Mouse (Mus musculus): ENCODE data around the gene Fam43a. TPM values are rescaled to one million over a fixed set of nuclear protein-coding genes. Genes with fewer than 3 reads are reported as not detected.

The Fam43a gene
- polyA plus RNA-seq, 1 experiment from 2014 or later: 13.0 TPM

DNA sequence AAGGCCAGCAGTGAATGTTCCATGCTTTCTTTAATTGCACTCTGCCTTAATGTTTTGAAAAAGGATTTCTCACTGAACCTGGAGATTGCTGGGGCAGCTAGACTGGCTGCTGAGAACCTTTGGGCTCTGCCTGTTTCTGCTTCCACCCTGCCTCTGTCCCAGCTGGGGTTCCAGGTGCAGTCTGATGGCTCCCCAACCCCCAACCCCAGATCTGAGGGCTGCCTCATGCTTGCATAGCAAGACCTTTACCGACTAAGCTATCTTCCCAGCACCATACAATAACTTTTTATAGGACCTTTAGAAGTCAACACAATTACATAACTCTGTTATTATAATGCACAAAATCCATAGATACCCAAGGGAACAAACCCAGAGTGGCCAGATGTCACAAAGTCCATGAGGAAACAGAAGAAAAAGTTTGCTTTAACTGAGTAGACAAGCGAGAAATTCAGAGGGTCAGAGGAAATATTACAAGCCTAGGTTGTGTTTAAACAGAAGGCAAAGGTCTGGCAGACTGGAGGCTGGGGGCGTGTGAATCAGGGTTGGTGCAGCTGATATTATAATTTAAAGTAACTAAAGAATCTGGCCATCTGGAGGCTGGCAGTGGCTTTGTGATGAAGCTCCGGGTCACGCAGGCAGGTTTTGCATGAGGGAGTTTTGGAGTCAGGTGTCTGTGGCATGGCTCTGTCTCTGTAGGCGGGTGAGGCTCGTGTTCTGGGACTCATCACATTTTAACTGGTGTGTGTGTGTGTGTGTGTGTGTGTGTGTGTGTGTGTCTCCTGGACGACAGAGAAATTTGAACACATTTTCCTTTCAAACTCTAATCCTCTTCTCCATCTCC is 34.6 kb downstream of the Fam43a start:
- no peak for DNase-seq
- H3K36me3 ChIP-seq (ENCODE audit: insufficient read depth): no peaks in the 10 kb centered on the region

DNA sequence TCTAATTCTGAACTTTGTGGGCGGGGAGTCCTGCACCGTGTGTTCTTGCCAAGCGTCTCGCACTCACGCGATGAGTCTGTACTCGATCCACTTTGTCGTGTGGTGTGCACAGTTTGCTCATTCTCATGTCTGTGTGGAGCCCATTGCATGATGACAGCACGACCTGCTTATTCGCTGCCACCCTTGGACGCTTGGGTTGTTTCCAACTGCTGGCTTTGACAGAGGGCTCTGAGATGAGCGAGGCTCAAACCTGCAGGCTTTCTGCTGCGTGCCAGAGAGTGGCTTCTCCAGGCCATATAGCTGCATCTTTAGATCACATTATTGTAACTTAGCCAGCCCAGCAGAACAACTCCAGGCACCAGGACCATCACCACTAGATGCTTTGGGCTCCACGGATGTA is 39.1 kb downstream of the Fam43a start:
- peaks cover 3% of the 10 kb centered on the region; the same call in 1 of the 2 replicates for H3K9me3 ChIP-seq (ENCODE audit: low read depth, low read length)
- no peak for TF ChIP-seq CTCF (IDR thresholded peaks at IDR 0.05; ENCODE audit: low read depth)
- H3K36me3 ChIP-seq (ENCODE audit: insufficient read depth): no peaks in the 10 kb centered on the region
- H3K9ac ChIP-seq: no peak overlapping the region
- no peak overlapping the region for H3K4me3 ChIP-seq (ENCODE audit: low read depth, low read length)
- ATAC-seq (ENCODE audit: insufficient read depth) (no peak), DNase-seq (no peak)
- no peaks in the 10 kb centered on the region for H3K27me3 ChIP-seq (ENCODE audit: insufficient read depth, low read length)
- H3K4me2 ChIP-seq: no peak overlapping the region
- H3K27ac ChIP-seq (ENCODE audit: low read depth): no peak overlapping the region
- 92% methylated on average over 14 of the region's 14 CpGs for WGBS
- no peaks in the 10 kb centered on the region for H3K4me1 ChIP-seq (ENCODE audit: insufficient read depth)

More for the DNA sequence above, 34.6 kb downstream of the Fam43a start:
- H3K4me2 ChIP-seq: no peak overlapping the region
- H3K9me3 ChIP-seq (ENCODE audit: low read depth, low read length): no peaks in the 10 kb centered on the region
- H3K27me3 ChIP-seq (ENCODE audit: insufficient read depth, low read length): no peaks in the 10 kb centered on the region
- no peak for TF ChIP-seq CTCF (IDR thresholded peaks at IDR 0.05; ENCODE audit: low read depth)
- no peak overlapping the region for H3K9ac ChIP-seq
- H3K4me3 ChIP-seq (ENCODE audit: low read depth, low read length): no peak overlapping the region
- 54% methylated on average over 8 of the region's 8 CpGs for WGBS
- ATAC-seq (ENCODE audit: insufficient read depth): no peak
- no peaks in the 10 kb centered on the region for H3K4me1 ChIP-seq (ENCODE audit: insufficient read depth)
- no peak overlapping the region for H3K27ac ChIP-seq (ENCODE audit: low read depth)

DNA sequence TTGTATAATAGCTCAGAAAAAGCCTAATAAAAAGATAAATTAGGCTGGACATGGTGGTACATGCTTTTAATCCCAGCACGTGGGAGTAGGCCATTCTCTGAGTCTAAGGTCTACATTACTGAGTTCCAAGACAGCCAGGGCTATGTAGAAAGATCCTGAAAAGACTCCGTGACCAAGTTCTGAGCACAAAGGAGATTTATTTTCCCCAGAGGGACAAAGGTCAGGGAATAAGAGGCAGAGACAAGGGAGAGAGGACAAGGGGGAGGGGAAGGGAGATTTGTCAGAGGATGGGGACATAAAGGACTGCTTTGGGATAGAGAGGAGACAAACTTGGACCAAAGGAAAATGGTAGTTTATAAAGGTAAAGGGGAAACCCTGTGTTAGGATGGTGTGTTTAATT is 41.1 kb downstream of the Fam43a start:
- Histone ChIP-seq H3K36me3 (ENCODE audit: insufficient read depth) (no peaks in the 10 kb centered on the region), H3K4me1 (ENCODE audit: insufficient read depth) (no peaks in the 10 kb centered on the region), H3K27ac (ENCODE audit: low read depth) (no peak overlapping the region), H3K9me3 (ENCODE audit: low read depth, low read length) (peaks cover 3% of the 10 kb centered on the region; the same call in 1 of the 2 replicates), H3K4me2 (no peak overlapping the region), H3K9ac (no peak overlapping the region), H3K27me3 (ENCODE audit: insufficient read depth, low read length) (no peaks in the 10 kb centered on the region), H3K4me3 (ENCODE audit: low read depth, low read length) (no peak overlapping the region)
- WGBS: 58% methylated on average over 2 of the region's 2 CpGs
- no peak for DNase-seq
- TF ChIP-seq CTCF (IDR thresholded peaks at IDR 0.05; ENCODE audit: low read depth): no peak
- no peak for ATAC-seq (ENCODE audit: insufficient read depth)

DNA sequence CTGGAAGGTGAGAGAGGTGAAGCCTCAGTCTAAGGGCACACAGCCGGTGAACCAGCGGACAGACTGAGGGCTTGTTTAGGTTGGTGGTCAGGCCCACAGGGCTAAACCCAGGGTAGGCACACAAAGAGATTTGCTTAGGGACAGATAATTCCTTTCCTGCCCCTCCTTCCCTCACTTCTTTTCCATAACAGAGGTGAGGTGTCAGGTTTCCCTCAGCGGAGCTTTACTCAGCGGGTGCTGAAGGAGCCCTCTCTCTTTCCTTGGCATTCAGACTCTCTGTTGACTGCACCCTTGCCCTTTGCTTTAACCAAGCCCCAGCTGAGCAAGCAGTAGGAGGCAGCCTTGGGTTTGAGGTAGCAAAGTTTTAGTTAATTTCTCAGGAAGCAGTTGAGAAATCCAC is 41.9 kb downstream of the Fam43a start:
- Histone ChIP-seq H3K9me3 (ENCODE audit: low read depth, low read length) (peaks cover 3% of the 10 kb centered on the region; the same call in 1 of the 2 replicates), H3K4me3 (ENCODE audit: low read depth, low read length) (no peak overlapping the region), H3K4me1 (ENCODE audit: insufficient read depth) (no peaks in the 10 kb centered on the region), H3K9ac (no peak overlapping the region), H3K36me3 (ENCODE audit: insufficient read depth) (no peaks in the 10 kb centered on the region), H3K27ac (ENCODE audit: low read depth) (no peak overlapping the region), H3K4me2 (no peak overlapping the region), H3K27me3 (ENCODE audit: insufficient read depth, low read length) (no peaks in the 10 kb centered on the region)
- WGBS: 31% methylated on average over 4 of the region's 4 CpGs
- no peak for TF ChIP-seq CTCF (IDR thresholded peaks at IDR 0.05; ENCODE audit: low read depth)
- no peak for ATAC-seq (ENCODE audit: insufficient read depth)
- no peak for DNase-seq

DNA sequence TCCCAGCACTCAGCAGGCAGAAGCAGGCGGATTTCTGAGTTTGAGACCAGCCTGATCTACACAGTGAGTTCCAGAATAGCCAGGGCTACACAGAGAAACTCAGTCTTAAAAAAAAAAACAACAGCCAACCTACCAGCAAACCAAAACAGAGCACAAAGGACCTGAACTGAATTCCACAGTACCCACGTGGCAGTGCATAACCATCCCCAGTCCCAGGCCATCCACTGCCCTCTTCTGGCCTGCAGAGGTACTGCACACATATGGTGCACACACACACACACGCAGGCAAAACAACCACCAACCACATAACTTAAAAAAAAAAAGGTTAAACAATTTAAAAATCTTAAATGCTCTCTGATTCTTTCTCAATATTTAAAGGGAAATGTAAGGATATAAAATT is 42.7 kb downstream of the Fam43a start:
- ATAC-seq (ENCODE audit: insufficient read depth) (no peak), DNase-seq (no peak)
- Histone ChIP-seq H3K4me2 (no peak overlapping the region), H3K4me1 (ENCODE audit: insufficient read depth) (no peaks in the 10 kb centered on the region), H3K36me3 (ENCODE audit: insufficient read depth) (no peaks in the 10 kb centered on the region), H3K27ac (ENCODE audit: low read depth) (no peak overlapping the region), H3K27me3 (ENCODE audit: insufficient read depth, low read length) (no peaks in the 10 kb centered on the region), H3K4me3 (ENCODE audit: low read depth, low read length) (no peak overlapping the region), H3K9ac (no peak overlapping the region), H3K9me3 (ENCODE audit: low read depth, low read length) (peaks cover 3% of the 10 kb centered on the region; the same call in 1 of the 2 replicates)
- TF ChIP-seq CTCF (IDR thresholded peaks at IDR 0.05; ENCODE audit: low read depth): peak; percentile 45
- 80% methylated on average over 3 of the region's 3 CpGs for WGBS

DNA sequence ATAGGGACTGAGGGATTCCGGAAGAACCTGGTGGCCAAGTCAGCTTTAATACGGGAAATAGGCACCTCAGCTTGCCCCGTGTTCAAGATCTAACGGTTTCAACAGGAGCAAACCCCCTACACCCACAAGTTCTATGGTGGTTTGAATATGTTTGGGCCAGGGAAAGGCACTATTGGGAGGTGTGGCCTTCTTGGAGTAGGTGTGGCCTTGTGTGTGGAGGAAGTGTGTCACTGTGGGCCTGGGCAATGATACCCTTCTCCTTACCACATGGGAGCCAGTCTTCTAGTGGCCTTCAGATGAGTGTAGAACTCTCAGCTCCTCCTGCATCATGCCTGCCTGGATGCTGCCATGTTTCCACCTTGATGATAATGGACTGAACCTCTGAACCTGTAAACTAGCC is 45.5 kb downstream of the Fam43a start:
- 92% methylated on average over 4 of the region's 4 CpGs for WGBS
- H3K36me3 ChIP-seq (ENCODE audit: insufficient read depth): no peaks in the 10 kb centered on the region
- no peak for ATAC-seq (ENCODE audit: insufficient read depth)
- no peak for TF ChIP-seq CTCF (IDR thresholded peaks at IDR 0.05; ENCODE audit: low read depth)
- H3K9me3 ChIP-seq (ENCODE audit: low read depth, low read length): peaks cover 3% of the 10 kb centered on the region; the same call in 1 of the 2 replicates
- H3K27ac ChIP-seq (ENCODE audit: low read depth): no peak overlapping the region
- no peak overlapping the region for H3K9ac ChIP-seq
- no peak for DNase-seq
- H3K27me3 ChIP-seq (ENCODE audit: insufficient read depth, low read length): no peaks in the 10 kb centered on the region
- H3K4me3 ChIP-seq (ENCODE audit: low read depth, low read length): no peak overlapping the region
- no peaks in the 10 kb centered on the region for H3K4me1 ChIP-seq (ENCODE audit: insufficient read depth)
- no peak overlapping the region for H3K4me2 ChIP-seq

DNA sequence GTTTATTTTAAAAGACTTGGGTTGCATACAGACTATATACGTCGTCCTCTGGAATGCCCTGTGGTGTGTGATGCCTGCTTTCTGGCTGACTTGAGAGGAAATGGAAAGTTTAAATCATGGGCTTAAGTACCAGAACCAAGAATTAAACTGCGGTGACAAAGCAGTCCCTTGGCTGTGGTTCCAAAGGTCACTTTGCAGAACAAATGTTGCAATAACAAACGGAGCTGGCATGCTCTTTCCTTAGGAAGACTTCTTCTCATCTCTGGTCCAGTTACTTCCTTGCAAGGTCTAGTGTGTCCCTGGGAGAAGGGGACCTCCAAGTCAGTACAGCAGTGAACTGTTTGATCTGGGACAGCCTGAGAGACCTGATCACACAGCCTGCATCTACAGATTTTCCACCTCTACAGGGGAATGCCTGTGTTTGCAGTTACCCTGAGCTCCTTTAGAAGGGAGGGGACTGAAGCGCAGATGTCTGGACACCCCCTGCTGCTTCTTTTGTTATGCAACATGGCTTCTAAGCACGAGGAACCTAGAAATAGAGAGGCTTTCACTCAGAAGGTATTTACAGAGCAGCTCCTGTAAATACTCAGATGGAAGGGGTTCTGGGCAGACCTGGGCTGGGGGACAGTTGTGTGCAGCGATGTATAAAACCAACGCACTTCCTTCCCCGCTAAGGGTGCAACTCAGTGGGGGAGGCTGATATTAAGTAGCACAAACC is 46.5 kb downstream of the Fam43a start:
- Histone ChIP-seq H3K4me2 (no peak overlapping the region), H3K27ac (ENCODE audit: low read depth) (no peak overlapping the region), H3K27me3 (ENCODE audit: insufficient read depth, low read length) (no peaks in the 10 kb centered on the region), H3K4me3 (ENCODE audit: low read depth, low read length) (no peak overlapping the region), H3K9me3 (ENCODE audit: low read depth, low read length) (peaks cover 3% of the 10 kb centered on the region; the same call in 1 of the 2 replicates), H3K36me3 (ENCODE audit: insufficient read depth) (no peaks in the 10 kb centered on the region), H3K9ac (no peak overlapping the region), H3K4me1 (ENCODE audit: insufficient read depth) (no peaks in the 10 kb centered on the region)
- TF ChIP-seq CTCF (IDR thresholded peaks at IDR 0.05; ENCODE audit: low read depth): no peak
- WGBS: 36% methylated on average over 9 of the region's 9 CpGs
- DNase-seq: no peak
- no peak for ATAC-seq (ENCODE audit: insufficient read depth)
